Mouse (Mus musculus) CH12F3 (cell line): ENCODE results near the gene Mob3a.

ENCODE experiments used
- in situ Hi-C: fragments of 300-500 bp; cut with MboI; formaldehyde crosslinking; loops from 2 replicates; pipeline ENCODE4 v1.14.3; 2020; ENCODE audit warnings: low sequenced_read_pairs

Gene Mob3a

DNA sequence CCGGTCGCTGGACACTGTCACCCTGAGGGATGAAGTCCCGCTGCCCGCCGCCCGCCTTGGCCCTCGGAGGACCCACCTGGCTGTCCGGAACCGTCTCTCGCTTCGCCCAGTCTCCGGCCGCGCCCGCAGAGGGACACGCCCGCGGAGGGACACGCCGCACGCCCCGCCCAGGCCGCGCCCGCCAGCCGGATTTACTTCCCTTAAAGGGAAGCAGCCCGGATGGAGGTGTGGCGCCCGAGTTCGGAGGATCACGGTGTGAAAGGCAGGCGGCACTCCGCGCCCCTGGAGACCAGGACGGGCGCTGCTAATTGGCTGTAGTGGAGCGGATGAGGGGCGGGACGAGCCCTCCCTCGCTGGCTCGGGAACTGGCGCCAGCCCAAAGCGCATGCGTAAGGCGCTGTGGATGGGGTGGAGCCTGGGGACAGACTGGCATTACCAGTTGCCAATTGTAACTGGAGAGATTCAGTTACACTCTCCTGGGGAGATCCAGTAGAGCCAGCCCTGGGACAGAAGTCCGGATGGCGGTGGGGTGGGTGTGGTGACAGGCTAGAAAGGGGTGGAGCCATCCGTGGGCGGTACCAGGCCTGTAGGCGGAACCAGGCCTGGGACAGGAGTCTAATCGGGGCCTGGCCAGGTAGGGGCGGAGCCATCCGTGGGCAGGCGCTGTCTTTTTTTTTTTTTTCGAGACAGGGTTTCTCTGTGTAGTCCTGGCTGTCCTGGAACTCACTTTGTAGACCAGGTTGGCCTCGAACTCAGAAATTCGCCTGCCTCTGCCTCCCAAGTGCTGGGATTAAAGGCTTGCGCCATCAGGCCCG lies at the start of gene Mob3a, which contains the start of gene Izumo4:
Gene Mob3a (minus strand): TSS at position 257 of the 815 bp plus-strand sequence.
Gene Izumo4 (plus strand): TSS at position 464 of the 815 bp plus-strand sequence.
- in situ Hi-C loops, result no loop called here

DNA sequence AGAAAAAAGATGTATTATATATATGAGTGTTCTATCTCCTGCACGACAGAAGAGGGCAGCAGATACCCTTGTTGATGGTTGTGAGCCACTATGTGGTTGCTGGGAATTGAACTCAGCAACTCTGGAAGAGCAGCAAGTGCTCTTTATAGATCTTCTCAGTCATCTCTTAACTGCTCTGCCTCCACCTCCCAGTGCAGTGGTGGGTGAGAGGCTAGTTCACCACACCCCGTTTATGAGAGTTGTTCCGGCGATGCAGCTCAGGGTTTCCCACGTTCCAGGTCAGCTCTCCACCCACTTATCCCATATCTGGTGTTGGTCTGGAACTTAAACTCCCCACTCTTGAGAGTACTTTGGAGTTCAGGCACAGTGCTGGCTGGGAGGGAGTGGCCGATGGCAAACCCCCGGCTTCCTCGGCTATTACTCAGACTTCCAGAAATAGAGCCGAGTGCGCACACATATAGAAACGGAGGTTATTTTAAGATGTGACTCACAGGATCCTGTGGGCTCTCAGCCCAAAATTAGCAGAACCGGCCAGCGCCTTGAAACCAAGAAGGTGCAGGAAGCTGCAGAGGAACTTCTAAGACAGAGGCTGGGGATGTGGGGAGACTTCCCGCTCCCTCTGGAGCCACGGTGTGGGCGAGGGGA lies 49.5 kb upstream of the Mob3a start:
- in situ Hi-C loops, result no loop called here

DNA sequence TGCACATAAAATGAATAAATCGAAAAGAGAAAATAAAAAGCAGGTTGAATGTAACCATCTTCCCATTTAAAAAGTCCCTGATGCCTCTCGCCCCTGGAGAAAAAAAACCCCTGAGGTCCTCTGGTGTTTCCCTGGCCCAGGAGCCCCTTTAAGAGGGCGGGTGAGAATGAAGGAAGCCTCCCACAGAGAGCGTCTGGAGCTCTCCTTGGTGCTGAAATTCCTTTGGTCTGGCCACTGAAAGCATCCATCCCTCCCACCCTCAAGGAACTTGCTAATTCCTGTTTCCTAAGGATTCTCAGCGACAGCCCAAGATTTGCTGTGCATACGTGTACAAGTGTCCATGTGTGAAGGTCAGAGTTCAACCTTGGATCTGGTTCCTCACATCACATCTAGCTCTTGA lies 46.8 kb upstream of the Mob3a start:
- in situ Hi-C loops, result no loop called here

DNA sequence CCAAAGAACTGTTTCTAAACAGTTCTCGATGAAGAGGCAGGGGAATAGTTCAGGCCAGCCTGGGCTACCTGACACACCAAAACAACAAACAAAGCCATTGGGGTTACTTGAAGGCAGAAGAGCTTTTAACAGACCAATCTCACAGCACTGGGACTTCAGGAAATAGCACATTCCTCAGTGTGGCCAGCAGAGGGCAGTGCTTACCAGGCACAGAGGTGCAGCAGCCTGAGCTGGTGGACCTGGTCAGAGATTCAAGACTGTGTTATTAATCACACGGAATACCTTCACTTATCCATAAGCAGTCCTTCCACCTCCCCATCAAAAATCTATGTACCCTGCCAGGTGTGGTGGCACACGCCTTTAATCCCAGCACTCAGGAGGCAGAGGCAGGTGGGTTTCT lies 45.6 kb upstream of the Mob3a start:
- in situ Hi-C loops, result no loop called here

DNA sequence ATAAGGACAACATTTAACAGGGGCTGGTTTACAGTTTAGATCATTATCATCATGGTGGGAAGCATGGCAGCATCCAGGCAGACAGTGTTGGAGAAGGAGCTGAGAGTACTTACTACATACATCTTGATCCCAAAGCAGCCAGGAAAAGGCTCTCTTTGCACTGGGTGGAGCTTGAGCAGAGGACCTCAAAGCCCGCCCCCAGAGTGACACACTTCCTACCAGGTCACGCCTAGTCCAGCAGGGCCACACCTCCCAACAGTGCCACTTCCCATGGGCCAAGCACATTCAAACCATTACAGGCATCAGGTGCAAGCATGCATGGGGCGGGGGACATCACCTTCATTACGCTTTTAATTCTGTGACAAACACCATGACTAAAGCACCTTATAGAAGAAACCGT lies 42.5 kb upstream of the Mob3a start:
- in situ Hi-C loops, result no loop called here

DNA sequence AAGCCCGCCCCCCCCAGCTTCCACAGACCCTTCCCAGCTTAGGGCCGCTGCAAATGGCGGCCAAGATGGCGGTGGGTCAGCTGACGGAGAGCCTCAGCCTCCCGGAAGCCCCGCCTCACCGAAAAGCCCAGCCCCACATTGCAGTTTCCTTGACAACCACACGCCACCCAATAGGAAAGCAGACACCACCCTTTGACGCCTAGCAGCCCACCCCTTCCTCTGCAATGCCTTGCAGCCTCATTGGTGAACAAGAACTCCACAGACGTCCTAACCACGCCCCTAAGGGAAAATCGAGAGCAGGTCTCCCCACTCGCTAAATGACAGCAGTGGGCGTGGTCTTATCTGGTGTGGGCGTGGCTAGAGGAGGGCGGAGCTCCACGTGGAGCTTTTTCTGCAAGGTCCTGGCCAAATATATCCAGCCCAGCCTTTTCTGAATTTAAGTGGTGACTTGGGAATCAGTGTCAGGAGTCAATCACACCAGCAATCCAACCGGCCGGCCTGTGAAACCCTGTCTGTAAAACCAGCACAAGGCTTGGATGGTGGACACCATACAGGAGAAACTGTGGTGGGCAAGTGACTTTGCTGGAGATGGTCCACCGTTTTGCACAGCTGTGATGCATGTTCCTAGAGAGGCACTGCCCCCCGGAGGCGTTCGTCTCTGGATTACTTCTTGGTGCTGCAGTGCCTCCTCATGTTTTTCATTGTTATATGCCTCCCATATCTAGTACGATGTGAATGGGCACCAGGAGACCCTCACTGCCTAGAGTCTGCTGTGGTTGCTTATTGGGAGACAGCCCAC lies 40.6 kb upstream of the Mob3a start, which contains the start of gene Ap3d1:
Gene Ap3d1 (minus strand): TSS at position 85 of the 799 bp plus-strand sequence.
- in situ Hi-C loops, result no loop called here

DNA sequence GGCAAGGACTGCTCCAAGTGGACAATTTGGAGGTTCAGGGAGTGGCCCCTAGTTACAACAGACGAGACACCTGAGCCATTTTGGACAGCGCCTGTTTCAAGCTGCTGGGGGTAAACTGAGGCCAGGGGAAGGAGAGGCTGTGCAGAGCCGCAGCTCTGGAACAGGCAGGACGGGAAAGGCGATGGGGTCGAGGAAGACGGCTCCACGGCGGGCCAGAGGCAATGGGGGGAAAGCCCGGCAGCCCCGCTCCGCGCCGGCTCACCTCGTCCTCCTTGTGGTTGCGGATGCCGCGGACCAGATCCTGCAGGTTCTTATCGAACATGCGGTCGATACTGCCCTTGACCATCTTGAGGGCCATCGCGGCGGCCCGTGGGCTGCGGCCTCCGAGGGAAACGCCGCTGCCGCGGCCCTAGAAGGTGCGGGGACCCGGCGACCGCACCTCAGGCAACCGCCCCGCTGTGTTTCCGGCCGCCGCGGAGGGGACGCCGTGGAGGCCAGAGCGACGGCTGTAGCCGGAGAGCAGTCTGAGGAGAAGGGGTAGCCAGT lies 39.9 kb upstream of the Mob3a start:
- in situ Hi-C loops, result no loop called here

DNA sequence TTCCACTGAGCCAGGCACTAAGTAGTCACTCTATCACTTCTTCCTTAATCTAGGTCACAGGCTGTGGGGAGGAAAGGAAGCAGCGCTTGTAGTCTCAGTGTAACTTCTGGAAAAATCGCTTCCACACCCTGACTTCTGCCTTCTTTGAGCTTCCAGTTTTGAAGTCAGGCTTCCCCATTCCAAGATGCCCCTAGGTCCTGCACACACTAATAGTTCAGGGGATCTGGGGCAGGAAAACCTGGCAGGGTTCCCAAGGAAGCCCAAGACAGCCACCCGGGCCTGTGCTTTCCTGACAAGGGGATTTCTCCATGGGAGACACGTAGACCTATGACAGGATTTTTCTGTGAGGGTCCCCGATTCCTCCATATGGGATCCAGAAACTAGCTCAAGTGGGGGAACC lies 39.4 kb upstream of the Mob3a start:
- in situ Hi-C loops, result no loop called here

DNA sequence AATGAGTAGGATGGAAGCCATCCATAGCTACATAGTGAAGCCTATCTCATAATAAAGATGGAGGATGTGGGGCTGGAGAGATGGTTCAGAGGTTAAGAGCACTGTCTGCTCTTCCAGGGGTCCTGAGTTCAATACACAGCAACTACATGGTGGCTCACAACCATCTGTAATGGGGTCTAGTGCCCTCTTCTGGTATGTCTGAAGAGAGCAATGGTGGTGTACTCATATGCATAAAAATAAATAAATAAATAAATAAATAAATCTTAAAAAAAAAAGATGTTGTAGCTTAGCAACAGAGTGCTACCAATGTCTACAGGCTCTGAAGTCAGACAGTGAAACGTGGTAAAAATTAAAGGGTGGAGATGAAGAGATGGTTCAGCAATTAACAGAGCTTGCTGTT lies 36.9 kb upstream of the Mob3a start:
- in situ Hi-C loops, result no loop called here

DNA sequence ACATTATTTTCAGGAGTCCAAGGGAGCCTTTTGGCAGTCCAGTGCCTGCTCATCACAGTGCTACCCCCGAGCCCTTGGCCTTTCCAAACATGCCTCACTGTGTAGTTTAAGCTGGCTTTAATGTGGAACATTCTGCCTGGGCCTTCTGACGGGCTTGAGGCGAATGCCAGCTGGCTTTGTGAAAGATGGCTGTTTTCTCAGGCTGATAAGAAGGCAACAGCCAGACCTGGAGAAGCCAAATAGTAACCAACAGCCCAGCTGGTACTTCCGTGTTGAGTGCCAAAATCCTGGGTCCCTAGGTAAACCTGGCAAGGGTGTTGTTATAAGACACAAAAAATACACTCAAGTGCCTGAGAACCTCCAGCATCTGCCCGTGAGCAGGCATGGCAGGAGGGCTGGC lies 35.0 kb upstream of the Mob3a start:
- in situ Hi-C loops, result no loop called here

DNA sequence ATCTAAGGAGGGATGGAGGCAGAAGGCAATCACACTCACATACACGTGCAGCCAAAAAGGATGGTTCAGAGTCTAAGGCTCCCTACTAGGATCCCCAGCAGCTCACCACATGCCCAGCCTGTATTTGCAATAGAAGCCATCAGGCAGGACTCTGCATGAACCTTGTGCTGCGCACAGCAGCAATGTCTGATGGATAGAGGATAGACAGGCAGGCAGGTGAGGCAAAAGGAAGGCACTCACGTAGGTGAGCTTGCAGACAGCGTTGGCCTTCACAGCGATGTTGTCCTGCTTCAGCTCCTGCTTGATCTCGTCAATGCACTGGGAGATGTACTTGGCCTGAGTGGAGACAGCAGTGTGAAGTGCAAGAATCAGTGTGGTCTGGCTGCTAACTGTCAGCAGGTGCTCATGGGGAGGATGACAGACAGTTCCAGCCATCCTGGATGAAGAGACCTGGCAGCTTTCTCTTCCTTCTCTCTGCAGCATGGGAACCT lies 30.9 kb upstream of the Mob3a start:
- in situ Hi-C loops, result no loop called here

DNA sequence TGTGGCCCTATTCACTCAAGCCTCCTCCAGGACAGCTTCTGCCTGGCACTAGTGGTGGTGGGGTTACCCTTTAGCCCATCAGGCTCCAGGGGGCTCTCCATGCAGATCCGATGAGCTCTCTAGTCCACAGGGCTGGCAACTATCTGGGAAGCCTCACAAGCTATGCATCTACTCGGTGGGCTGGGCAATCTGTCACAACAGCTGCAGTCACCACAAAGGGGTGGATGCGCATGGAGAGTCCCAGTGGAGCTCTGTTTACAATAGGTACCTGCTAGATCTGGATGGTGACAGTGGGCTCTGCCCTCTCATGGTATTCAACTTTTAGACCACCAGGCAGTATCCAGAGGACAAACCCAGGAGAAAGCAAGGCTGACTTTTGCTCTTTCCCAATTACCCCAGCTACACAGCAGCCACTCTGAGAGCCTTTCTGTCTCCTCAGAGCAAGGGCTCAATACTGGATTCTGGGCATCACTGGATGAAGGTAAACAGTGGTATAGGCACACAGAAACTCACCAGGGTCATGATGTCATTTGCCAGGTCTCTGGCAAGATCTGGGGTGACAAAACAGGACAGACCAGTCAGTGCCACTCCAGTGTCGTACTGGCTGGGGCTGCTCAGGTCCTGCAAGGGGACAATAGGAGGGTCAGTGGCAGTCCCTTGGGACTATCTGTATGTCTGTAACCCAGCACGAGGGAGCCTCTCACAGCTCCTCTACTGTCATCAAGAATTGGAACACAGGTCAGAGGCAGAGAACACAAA lies 25.8 kb upstream of the Mob3a start:
- in situ Hi-C loops, result no loop called here

DNA sequence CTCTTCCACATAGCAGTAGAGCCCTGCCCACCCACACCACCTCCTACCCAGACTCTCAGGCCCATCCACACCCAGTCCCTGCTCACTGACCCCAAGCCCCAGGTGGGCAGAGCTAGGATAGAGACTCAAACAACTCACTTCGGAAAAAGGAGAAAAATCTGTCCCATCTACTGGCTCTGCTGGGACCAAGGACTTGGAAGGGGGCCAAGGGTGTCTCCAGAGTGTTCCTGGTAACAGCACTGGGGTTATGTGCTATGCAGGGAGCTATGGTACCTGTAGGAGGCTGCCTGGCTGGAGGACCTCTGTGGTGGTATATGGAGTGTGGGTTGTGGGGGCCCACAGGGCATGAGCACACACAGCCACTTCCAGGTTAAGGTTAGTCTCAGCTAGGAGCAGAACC lies 15.5 kb upstream of the Mob3a start:
- in situ Hi-C loops, result no loop called here

DNA sequence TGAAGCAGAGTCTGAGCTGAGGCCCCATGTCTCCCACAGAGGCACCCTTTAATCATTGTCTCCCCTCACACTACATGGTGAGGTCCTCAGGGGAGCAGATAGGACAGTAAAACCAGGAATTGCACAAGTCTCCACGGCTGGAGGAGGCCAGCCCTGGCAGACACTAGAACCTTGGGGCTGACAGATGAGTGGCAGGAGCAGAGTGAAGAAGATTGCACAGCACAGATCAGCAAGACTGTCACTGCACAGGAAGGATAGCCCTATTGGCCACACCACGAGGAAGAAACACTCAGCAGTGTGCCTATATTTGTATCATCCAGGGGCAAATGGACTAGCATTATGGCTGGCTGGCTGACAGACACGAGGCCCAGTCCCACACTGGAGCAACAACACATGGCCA lies 9.1 kb upstream of the Mob3a start:
- in situ Hi-C loops, result no loop called here

DNA sequence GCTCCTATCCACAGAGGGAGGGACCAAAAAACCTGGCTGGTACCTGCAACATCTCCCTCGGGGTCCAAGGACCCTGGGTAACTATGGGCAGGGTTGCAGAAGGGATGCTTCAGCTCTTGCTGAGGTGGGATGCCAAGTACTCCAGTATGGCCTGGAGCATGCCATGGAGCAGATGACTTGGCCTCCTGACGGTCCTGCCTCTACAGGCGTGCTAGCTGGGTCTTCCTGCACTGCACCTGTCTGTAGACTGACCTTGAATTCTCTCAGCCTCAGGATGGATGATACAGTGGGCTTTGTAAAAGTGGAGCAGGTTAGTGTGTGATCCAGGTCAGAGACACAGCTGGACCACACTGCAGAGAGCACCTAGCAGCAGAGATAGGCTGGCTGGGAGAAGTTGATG lies 3.7 kb upstream of the Mob3a start:
- in situ Hi-C loops, result no loop called here

DNA sequence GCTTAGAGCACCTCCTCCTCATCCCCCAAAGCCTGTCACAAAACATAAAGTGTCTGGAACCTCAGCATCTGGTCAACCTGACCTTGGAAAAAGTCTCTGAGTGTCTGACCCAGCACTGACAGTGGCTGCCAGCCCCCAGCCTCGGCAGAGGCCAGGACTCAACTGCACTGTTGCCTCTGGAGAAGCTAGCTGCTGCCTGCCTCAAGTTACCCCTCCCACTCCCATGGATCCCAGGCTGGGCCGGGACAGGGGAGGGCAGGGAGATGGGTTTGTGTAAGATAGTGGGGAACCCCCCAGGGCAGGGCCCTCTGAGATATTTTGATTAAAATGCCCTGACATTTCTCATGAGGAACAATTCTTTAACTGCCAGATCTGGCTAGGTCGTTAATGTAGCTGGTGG lies 3.3 kb upstream of the Mob3a start:
- in situ Hi-C loops, result no loop called here

DNA sequence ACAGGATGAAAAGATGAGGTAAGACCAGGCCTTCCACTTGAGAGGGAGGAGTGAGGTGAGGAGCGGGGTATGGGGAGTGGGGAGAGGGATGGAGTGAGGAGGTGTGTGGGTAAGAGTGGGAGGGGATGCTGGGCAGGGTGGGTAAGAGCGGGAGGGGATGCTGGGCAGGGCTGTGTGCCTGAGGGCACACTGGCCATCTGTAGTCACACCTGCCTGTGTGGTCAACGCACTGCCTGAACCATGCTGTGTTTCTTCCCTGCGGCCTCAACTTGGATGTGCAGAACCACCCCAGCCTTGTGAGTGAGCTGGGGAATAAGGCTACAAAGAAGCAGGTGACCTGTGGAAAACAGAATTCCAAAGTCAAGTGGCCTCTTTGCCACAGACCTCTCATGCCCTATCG lies 2.6 kb upstream of the Mob3a start:
- in situ Hi-C loops, result no loop called here

DNA sequence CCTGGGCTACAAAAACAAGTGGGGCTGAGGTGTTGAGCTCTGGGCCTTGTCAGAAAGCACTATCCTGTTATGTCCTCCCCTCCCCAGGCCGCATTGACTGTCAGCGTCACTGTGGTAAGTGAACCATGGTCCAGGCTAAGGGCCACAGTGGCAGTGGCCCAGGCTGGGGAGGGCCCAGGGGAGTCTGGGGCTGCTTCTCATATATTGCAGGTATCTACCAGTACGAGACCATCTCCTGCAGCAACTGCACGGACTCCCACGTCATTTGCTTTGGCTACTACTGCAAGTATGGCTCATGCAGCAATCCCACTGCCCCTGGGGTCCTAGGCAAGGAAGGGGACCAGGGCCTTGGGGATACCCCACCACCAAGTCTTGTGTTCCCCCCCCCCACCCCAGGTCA lies 1.9 kb upstream of the Mob3a start:
- in situ Hi-C loops, result no loop called here

DNA sequence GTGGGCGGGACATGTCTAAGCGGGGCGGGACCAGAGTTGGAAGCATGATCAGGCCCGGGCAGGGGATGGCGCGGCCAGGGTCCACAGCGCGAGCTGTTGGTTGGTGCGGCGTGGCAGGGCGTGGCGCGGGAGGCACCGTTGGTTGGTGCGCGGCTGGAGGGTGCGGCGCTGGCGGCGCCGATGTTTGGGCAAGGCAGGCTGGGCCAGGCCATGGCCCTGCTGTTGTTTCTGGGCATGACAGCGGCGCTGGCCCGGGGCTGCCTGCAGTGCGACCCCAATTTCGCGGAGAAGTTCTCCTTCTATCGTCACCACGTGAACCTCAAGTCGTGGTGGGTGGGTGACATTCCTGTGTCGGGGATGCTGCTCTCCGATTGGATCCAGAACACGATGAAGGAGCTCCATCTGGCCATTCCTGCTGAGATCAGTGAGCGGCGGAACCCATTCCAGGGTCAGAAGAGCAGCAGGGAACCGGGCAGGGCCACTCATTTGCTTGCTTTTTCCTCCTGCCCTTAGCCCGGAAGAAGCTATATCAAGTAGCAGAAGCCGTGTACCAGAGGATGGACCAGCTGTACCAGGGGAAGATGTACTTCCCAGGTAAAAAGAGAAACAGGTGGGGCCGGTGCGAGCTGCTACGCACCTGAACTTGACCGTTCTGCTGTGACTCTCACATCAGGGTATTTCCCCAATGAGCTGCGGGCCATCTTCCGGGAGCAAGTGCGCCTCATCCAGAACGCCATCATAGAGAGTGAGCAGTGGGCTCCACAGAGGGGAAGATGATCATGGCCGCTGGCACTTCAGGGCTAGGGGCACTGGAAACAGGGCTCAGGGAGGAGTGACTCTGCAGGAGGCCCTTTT lies 986 bp upstream of the Mob3a start:
- in situ Hi-C loops, result no loop called here

DNA sequence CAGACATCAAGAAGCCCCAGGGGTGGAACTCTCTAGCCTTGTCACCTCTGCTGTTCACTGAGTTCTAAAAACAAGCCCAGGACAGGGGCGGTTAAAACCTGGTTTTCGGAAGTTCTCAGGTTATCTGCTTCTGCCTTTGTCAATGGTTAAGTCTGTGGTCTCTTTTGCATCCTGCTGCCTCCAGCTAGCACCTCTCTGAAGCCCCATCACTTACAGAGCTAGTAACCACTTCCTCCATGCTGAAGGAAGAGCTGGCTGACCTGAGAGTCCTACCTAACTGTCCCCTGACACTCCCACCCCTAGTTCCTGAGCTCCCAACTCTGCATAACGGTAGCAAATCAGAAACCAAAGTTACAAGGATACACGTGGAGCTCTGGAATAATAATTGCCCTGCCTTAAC lies 1.0 kb downstream of the Mob3a start:
- in situ Hi-C loops, result no loop called here
